Mouse (Mus musculus) liver, embryonic 14.5 days (tissue): ENCODE measurements around the gene Msmb.

Source experiments
- CTCF ChIP-seq: IDR thresholded peaks from 2 replicates; pipeline ENCODE4 v1.5.1; 2016; ENCODE audit warnings: antibody characterized with exemption, low read depth, control low read depth
- EP300 ChIP-seq: IDR thresholded peaks from 2 replicates; pipeline ENCODE4 v1.6.1; 2016; ENCODE audit warnings: antibody characterized with exemption, low read depth

- TF ChIP-seq CTCF (no peak), EP300 (no peak)
These were observed 48.8 kb upstream of the Msmb start for GRCm38 (mm10) chr14:32093018-32093417.
